Mouse (Mus musculus) liver, embryonic 15.5 days (tissue): ENCODE measurements around the gene Tsga10ip. TPM values are rescaled to one million over a fixed set of nuclear protein-coding genes. Genes with fewer than 3 reads are reported as not detected.

ENCODE experiments used
- ATAC-seq: fragments of 200-750 bp; cut with Nextera tagmentation; 2 replicates; pipeline ENCODE4 v1.8.0; 2017; ENCODE audit warnings: moderate number of reproducible peaks, mild to moderate bottlenecking, moderate library complexity; ENCODE audit not compliant: insufficient read depth
- H3K27ac ChIP-seq: fragments of 300-500 bp; sonication (generic); replicated peaks from 2 replicates; pipeline ENCODE4 v1.5.1; 2015; ENCODE audit warnings: mild to moderate bottlenecking, inconsistent platforms
- H3K27me3 ChIP-seq: fragments of 300-500 bp; sonication (generic); 2 replicates; pipeline ENCODE4 v1.6.1; 2015; ENCODE audit warnings: mild to moderate bottlenecking, inconsistent platforms
- H3K36me3 ChIP-seq: fragments of 300-500 bp; sonication (generic); replicated peaks from 2 replicates; pipeline ENCODE4 v1.6.1; 2015; ENCODE audit warnings: moderate library complexity, mild to moderate bottlenecking, inconsistent platforms
- H3K4me1 ChIP-seq: fragments of 300-500 bp; sonication (generic); replicated peaks from 2 replicates; pipeline ENCODE4 v1.6.1; 2015; ENCODE audit warnings: inconsistent platforms
- H3K4me2 ChIP-seq: fragments of 300-500 bp; sonication (generic); 2 replicates; pipeline ENCODE4 v1.6.1; 2015; ENCODE audit warnings: moderate library complexity, mild to moderate bottlenecking, inconsistent platforms
- H3K4me3 ChIP-seq: fragments of 300-500 bp; sonication (generic); replicated peaks from 2 replicates; pipeline ENCODE4 v1.5.1; 2015; ENCODE audit warnings: mild to moderate bottlenecking, inconsistent platforms
- H3K9ac ChIP-seq: fragments of 300-500 bp; sonication (generic); 2 replicates; pipeline ENCODE4 v1.6.1; 2015; ENCODE audit warnings: moderate library complexity, mild to moderate bottlenecking, inconsistent platforms
- H3K9me3 ChIP-seq: fragments of 300-500 bp; sonication (generic); replicated peaks from 2 replicates; pipeline ENCODE4 v1.6.1; 2016; ENCODE audit warnings: inconsistent platforms
- WGBS: fragments of 180-500 bp; shearing (Covaris S2); methylation state at CpG from one replicate; pipeline ENCODE4 v1.1.7; 2015; ENCODE audit warnings: mixed read lengths; ENCODE audit not compliant: insufficient replicate concordance; 5-methylcytosine and 5-hydroxymethylcytosine counted together
- polyA plus RNA-seq: library from polyadenylated mRNA; unstranded; fragments of >200 nt; fragmentation: Nextera tagmentation; extraction: Ambion mirVana; gene quantifications from 2 replicates; pipeline ENCODE4 v1.2.1, GENCODE M21; 2015

Gene Tsga10ip
- polyA plus RNA-seq, 1 experiment from 2014 or later: not detected

DNA sequence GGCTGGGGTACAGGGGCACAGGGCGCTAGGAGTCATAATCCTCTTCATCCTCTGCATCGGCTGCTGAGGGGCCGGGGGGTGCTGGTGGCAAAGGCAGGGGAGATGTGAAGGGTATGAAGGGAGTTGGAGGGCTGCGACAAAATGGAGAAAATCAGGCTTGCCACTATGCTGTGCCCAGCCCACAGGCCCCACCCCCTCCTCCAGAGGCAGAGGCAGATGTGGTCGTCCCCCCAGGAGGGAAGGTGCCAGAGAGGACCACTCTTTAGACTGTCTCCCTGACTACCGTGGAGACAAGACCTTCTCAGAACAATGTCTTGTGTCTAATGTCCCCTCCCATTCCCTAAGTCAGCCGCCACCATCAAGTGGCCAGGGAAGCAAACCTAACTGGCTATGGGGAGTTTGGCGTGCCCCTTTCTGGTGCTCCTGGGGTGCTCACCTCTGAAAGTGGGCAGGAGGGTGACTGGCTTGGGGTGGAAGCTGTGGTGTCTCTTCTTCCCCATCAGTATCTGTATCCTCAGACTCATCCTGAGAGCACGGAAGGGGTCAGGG, 20.6 kb upstream of the Tsga10ip start:
- no peaks in the 10 kb centered on the region for H3K9me3 ChIP-seq
- peak overlapping the region; percentile 98 for H3K4me2 ChIP-seq

DNA sequence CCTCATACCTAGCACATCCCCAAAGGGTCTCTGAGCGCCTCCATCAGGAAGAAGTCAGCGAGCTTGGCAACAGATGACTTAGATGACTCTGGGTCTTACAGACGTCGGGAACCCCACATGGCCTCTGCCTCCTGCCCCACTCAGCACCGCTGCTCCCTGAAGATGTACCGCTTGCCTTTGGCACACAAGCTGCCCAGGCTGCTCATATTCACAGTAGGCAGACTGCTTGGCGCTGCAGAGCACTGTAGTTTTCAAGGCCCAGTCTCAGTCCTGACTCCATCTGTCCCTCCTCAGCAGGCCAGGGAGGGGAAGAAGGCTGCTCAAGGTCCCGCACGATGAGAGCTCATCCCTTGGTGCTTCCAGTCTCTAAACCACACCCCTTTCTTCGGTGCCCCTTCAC, 19.9 kb upstream of the Tsga10ip start:
- no peak for ATAC-seq

More for the DNA sequence above, 20.6 kb upstream of the Tsga10ip start:
- H3K27ac ChIP-seq: no peak overlapping the region; the same call in 1 of the 2 replicates
- H3K27me3 ChIP-seq: no peaks in the 10 kb centered on the region
- H3K9ac ChIP-seq: peak overlapping the region; percentile 85; the same call in 1 of the 2 replicates
- H3K4me3 ChIP-seq: peak overlapping the region; percentile 91; the same call in 1 of the 2 replicates
- WGBS: 77% methylated on average over 9 of the region's 9 CpGs
- H3K36me3 ChIP-seq: peaks cover 45% of the 10 kb centered on the region
- no peak for ATAC-seq
- H3K4me1 ChIP-seq: peaks cover 35% of the 10 kb centered on the region

DNA sequence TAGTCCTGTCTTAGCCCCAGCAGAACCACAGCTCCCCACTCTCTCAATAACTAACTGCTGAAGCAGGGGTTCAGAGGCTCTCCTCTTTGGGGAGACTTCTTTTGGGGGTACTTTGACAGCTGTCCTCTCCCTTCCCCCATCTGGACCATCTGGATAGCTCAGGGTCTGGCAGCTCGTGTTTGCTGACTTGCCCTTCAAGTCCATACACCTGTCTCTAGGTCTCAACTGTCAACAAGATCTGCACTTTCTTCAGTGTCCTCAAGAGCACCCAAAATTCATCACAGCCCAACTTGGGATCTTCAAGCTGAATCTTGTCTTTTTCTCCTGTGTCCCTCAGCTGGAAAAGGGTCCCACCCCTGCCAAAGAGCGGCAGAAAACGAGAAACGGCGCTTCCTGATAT, 19.5 kb upstream of the Tsga10ip start:
- 81% methylated on average over 5 of the region's 5 CpGs for WGBS
- peaks cover 33% of the 10 kb centered on the region for H3K4me1 ChIP-seq
- no peaks in the 10 kb centered on the region for H3K9me3 ChIP-seq
- no peak overlapping the region for H3K4me2 ChIP-seq
- no peak overlapping the region for H3K27ac ChIP-seq
- peaks cover 44% of the 10 kb centered on the region for H3K36me3 ChIP-seq
- H3K27me3 ChIP-seq: no peaks in the 10 kb centered on the region
- ATAC-seq: no peak
- H3K9ac ChIP-seq: no peak overlapping the region
- no peak overlapping the region for H3K4me3 ChIP-seq

More for the DNA sequence above, 19.9 kb upstream of the Tsga10ip start:
- H3K9me3 ChIP-seq: no peaks in the 10 kb centered on the region
- peaks cover 49% of the 10 kb centered on the region for H3K36me3 ChIP-seq
- WGBS: 84% methylated on average over 10 of the region's 10 CpGs
- no peak overlapping the region for H3K4me3 ChIP-seq
- peaks cover 35% of the 10 kb centered on the region for H3K4me1 ChIP-seq
- no peak overlapping the region for H3K27ac ChIP-seq
- no peak overlapping the region for H3K9ac ChIP-seq
- H3K4me2 ChIP-seq: no peak overlapping the region
- H3K27me3 ChIP-seq: no peaks in the 10 kb centered on the region

DNA sequence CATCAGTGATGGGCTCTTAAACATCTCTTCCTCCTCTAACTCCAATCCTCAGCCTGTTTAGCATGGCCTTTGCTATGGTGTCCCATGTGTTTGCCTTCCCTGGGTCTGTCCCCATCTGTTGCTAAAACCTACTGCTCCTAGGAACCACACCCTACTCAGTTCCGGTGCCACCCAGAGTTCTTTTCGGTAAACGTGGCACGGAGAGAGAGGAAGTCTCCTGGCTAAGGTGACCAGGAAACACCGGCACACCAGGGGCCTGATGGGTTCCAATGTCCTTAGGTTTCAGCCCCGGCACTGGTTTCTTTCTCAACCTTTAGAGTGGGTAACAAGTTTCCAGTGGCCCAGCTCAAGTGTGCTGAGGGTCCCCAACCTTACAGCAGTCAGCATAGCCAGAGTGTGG, 18.3 kb upstream of the Tsga10ip start:
- Histone ChIP-seq H3K4me3 (no peak overlapping the region), H3K27ac (no peak overlapping the region), H3K4me1 (peaks cover 21% of the 10 kb centered on the region), H3K9me3 (no peaks in the 10 kb centered on the region), H3K27me3 (no peaks in the 10 kb centered on the region), H3K36me3 (peaks cover 35% of the 10 kb centered on the region), H3K4me2 (no peak overlapping the region), H3K9ac (no peak overlapping the region)
- WGBS: 77% methylated on average over 6 of the region's 6 CpGs
- ATAC-seq: no peak

DNA sequence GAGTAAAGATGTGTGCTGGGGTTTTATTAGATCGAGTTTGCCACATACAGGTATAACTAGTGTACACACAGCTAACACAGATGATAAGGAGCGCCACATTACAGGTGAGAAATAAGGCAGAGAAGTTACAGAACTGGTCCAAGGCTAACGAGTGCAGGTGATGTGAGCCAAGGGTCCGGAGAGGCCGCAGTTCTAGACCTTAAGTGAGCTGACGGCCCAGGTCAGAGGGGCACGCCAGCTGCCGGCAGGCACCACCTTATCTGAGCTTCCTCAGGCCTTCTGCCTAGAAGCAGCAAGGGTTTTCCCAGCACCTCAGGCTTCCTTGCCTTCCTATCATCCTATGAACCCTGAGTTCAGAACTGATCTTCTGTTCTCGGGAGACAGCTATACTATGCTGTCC, 17.3 kb upstream of the Tsga10ip start:
- 60% methylated on average over 9 of the region's 9 CpGs for whole genome bisulfite sequencing
- H3K4me1 ChIP-seq: peaks cover 19% of the 10 kb centered on the region
- peaks cover 35% of the 10 kb centered on the region for H3K36me3 ChIP-seq
- H3K27me3 ChIP-seq: no peaks in the 10 kb centered on the region
- H3K4me2 ChIP-seq: no peak overlapping the region
- no peak overlapping the region for H3K27ac ChIP-seq
- no peak overlapping the region for H3K9ac ChIP-seq
- no peak overlapping the region for H3K4me3 ChIP-seq
- H3K9me3 ChIP-seq: no peaks in the 10 kb centered on the region
- no peak for ATAC-seq

DNA sequence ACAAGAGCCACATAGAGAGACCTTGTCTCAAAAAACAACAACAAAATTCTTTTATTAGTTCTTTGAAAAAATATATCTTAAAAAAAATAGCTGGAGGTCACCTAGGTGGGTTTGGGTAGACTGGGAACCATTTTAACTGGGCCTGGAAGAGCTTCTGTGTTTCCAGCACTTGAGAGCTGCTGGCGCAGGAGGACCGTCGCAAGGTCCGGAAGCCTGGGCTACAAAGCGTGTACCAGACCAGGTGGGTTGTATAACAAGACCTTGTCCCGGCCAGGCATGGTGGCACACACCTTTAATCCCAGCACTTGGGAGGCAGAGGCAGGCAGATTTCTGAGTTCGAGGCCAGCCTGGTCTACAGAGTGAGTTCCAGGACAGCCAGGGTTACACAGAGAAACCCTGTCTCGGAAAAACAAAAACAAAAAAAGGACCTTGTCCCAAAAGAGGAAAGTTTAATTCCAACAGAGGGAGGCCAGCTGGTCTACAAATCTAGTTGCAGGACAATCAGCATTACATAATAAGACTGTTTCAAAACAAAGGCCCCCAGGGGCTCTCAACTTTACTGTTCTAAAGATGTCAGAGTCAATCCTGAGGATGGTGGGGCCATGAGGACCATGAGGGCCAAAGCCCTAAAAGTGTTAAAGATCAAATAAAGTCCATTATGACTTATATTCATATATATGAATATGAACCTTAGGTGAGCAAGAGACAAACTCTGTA, 16.6 kb upstream of the Tsga10ip start:
- Histone ChIP-seq H3K27ac (no peak overlapping the region), H3K4me1 (peaks cover 18% of the 10 kb centered on the region), H3K9ac (no peak overlapping the region), H3K9me3 (no peaks in the 10 kb centered on the region), H3K4me2 (no peak overlapping the region), H3K36me3 (peaks cover 35% of the 10 kb centered on the region), H3K4me3 (no peak overlapping the region), H3K27me3 (no peaks in the 10 kb centered on the region)
- no peak for ATAC-seq
- WGBS: 81% methylated on average over 8 of the region's 8 CpGs

DNA sequence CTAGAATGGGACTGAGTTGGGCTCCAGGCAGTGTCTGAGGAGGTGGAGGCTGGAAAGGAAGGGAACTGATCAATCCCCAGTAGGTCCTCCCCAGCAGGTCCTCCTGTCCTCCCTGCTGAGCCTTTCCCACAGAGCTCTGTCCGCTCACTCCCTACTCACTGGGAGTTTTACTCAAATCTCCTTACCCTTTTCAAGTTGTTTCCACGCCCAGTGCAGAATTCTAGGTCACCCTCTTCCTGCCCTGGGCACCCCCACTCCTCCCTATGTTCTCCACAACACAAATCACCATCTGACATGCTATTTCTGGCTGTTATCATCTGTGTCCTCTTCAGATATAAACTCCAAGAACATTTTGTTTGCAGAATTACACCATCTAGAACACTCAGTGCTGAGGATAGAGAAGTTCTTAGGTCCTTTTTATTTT, 12.2 kb upstream of the Tsga10ip start:
- Histone ChIP-seq H3K4me2 (no peak overlapping the region), H3K36me3 (peaks cover 9% of the 10 kb centered on the region; the same call in 1 of the 2 replicates), H3K9me3 (no peaks in the 10 kb centered on the region), H3K4me3 (no peak overlapping the region), H3K27me3 (no peaks in the 10 kb centered on the region), H3K27ac (no peak overlapping the region), H3K9ac (no peak overlapping the region), H3K4me1 (peaks cover 9% of the 10 kb centered on the region; the same call in 1 of the 2 replicates)
- 53% methylated on average over 2 of the region's 2 CpGs for WGBS
- no peak for ATAC-seq

DNA sequence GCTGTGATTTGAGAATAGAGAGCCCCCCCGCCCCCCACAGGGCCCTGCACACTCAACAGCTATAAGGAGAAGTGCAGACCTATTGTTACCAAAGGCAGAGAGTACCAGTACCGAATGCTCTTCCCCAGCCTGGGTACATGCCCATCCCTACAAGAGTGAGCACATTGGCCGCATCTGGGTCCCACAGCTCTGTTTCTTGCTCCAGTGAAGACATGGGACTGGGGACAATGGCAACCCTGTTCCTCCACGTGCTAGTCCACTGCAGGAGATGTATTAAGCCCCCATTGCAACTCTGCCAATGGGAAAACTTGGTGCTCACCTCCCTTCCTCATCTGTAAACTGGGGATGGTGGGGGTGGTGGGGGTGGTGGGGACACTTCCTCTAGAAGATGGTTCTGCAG, 11.5 kb upstream of the Tsga10ip start:
- ATAC-seq: no peak
- Histone ChIP-seq H3K27ac (no peak overlapping the region), H3K4me1 (peaks cover 15% of the 10 kb centered on the region; the same call in 1 of the 2 replicates), H3K4me2 (no peak overlapping the region), H3K4me3 (no peak overlapping the region), H3K9me3 (no peaks in the 10 kb centered on the region), H3K27me3 (no peaks in the 10 kb centered on the region), H3K36me3 (peaks cover 15% of the 10 kb centered on the region; the same call in 1 of the 2 replicates), H3K9ac (no peak overlapping the region)
- WGBS: 61% methylated on average over 4 of the region's 4 CpGs

DNA sequence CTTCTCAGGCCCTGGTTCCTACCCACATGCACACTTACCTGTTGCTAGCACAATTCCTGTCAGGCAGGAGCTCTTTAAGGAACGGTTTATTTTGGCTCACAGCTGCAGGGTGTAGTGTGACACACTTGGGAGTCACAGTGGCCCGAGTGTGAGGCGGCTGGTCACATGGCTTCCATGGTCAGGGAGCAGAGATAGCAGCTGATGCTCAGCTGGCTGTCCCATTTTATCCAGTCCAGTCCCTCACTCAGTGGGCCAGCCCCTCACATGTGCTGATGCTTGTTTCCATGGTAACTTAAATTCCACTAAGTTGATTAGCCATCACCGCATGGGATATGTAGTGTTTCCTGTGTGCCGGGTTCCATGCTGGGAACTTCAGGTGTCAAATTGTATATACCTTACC, 9.6 kb upstream of the Tsga10ip start:
- 72% methylated on average over 5 of the region's 5 CpGs for WGBS
- Histone ChIP-seq H3K9ac (no peak overlapping the region), H3K9me3 (no peaks in the 10 kb centered on the region), H3K27ac (no peak overlapping the region), H3K4me1 (peaks cover 33% of the 10 kb centered on the region), H3K4me3 (no peak overlapping the region), H3K27me3 (no peaks in the 10 kb centered on the region), H3K36me3 (0 out of 2 replicates have a peak, but pooled peaks cover 8% of the 10 kb centered on the region), H3K4me2 (no peak overlapping the region)
- ATAC-seq: no peak

DNA sequence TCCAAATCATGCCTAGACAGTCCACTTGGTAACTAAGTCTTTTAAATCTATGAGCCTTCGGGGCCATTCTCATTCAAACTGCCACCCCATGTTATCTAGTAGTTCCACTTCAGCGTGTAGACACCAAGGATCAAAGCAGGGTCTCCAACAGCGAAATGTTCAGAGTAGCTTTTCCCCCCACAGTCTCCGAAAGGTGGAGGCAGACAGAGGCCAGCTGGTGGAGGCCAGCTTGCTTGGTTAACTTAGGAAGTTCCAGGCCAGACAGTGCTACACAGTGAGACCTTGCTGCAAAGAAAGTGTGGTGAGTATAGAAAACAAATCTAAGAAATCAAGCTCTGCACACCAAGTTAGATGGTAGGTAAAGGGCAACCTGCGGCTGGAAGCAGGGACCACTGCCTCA, 8.3 kb upstream of the Tsga10ip start:
- no peak overlapping the region for H3K4me3 ChIP-seq
- H3K36me3 ChIP-seq: 0 out of 2 replicates have a peak, but pooled peaks cover 8% of the 10 kb centered on the region
- no peaks in the 10 kb centered on the region for H3K9me3 ChIP-seq
- ATAC-seq: no peak
- H3K27ac ChIP-seq: no peak overlapping the region
- WGBS: 75% methylated on average over 5 of the region's 5 CpGs
- peaks cover 40% of the 10 kb centered on the region for H3K4me1 ChIP-seq
- H3K4me2 ChIP-seq: no peak overlapping the region
- H3K27me3 ChIP-seq: no peaks in the 10 kb centered on the region
- no peak overlapping the region for H3K9ac ChIP-seq

DNA sequence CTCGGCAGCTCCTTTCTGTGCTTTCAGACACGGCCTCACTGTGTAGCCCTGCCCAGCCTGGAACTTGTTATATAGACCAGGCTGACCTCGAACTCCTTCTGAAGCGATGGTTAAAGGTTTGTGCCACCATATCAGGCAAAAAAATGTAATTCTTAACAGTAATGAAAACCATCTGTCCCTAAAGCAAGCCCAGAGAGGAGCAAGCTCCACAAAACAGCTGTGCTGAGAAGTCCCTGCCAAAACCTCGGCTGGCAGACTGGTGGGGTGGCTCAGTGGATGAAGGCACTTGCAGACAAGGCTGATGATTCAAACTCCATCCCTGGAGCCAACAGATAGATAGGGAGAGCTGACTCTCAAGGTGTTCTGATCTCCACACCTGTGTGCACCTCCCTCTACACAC, 6.7 kb upstream of the Tsga10ip start:
- H3K4me2 ChIP-seq: no peak overlapping the region
- peak overlapping the region; percentile 99 for H3K27ac ChIP-seq
- H3K4me3 ChIP-seq: no peak overlapping the region; the same call in 1 of the 2 replicates
- no peaks in the 10 kb centered on the region for H3K27me3 ChIP-seq
- peaks cover 38% of the 10 kb centered on the region for H3K4me1 ChIP-seq
- H3K9ac ChIP-seq: 0 out of 2 replicates have a peak overlapping the region, but pooled peaks have one; percentile 9
- WGBS: 67% methylated on average over 5 of the region's 5 CpGs
- ATAC-seq: no peak
- H3K36me3 ChIP-seq: 0 out of 2 replicates have a peak, but pooled peaks cover 8% of the 10 kb centered on the region
- H3K9me3 ChIP-seq: no peaks in the 10 kb centered on the region
